Mouse (Mus musculus): ENCODE data around the gene Tnik. TPM values are rescaled to one million over a fixed set of nuclear protein-coding genes. Genes with fewer than 3 reads are reported as not detected.
A peak's percentile ranks its signal among the peaks of the same experiment; 100 is the strongest.

Tnik gene
- polyA plus RNA-seq, 1 experiment from 2014 or later, result 55.7 TPM

- Histone ChIP-seq H3K27ac (ENCODE audit: low read depth, low read length) (0 out of 2 replicates have a peak overlapping the region, but pooled peaks have one; percentile 21), H3K4me1 (ENCODE audit: control insufficient read depth, insufficient read depth, low read length) (peaks cover 8% of the 10 kb centered on the region), H3K9ac (ENCODE audit: low read length) (no peak overlapping the region), H3K9me3 (replicated peaks; ENCODE audit: control insufficient read depth, low read length) (no peaks in the 10 kb centered on the region), H3K4me3 (ENCODE audit: low read depth, low read length) (no peak overlapping the region), H3K27me3 (replicated peaks; ENCODE audit: control insufficient read depth, insufficient read depth, low read length) (no peaks in the 10 kb centered on the region), H3K4me2 (ENCODE audit: low read length) (no peak overlapping the region), H3K36me3 (ENCODE audit: control insufficient read depth, insufficient read depth, low read length) (no peaks in the 10 kb centered on the region)
- peak; percentile 79 for DNase-seq (ENCODE audit: low spot score)
- 32% methylated on average over 5 of the region's 5 CpGs for WGBS
- ATAC-seq, result peak; percentile 53; the same call in 1 of the 2 replicates
Observed at GRCm38 (mm10) chr3:28332316-28332715, 69.3 kb downstream of the Tnik start.

- peaks cover 8% of the 10 kb centered on the region for H3K4me1 ChIP-seq (ENCODE audit: control insufficient read depth, insufficient read depth, low read length)
- no peaks in the 10 kb centered on the region for H3K9me3 ChIP-seq (replicated peaks; ENCODE audit: control insufficient read depth, low read length)
- H3K9ac ChIP-seq (ENCODE audit: low read length), result no peak overlapping the region
- no peak overlapping the region for H3K4me3 ChIP-seq (ENCODE audit: low read depth, low read length)
- 69% methylated on average over 6 of the region's 6 CpGs for WGBS
- no peaks in the 10 kb centered on the region for H3K36me3 ChIP-seq (ENCODE audit: control insufficient read depth, insufficient read depth, low read length)
- H3K27me3 ChIP-seq (replicated peaks; ENCODE audit: control insufficient read depth, insufficient read depth, low read length), result no peaks in the 10 kb centered on the region
- H3K27ac ChIP-seq (ENCODE audit: low read depth, low read length), result peak overlapping the region; percentile 49; the same call in 1 of the 2 replicates
- ATAC-seq, result peak; percentile 33; the same call in 1 of the 2 replicates
- no peak for DNase-seq (ENCODE audit: low spot score)
- H3K4me2 ChIP-seq (ENCODE audit: low read length), result no peak overlapping the region
Observed at GRCm38 (mm10) chr3:28333869-28334268, 70.9 kb downstream of the Tnik start.

- Histone ChIP-seq H3K9me3 (replicated peaks; ENCODE audit: control insufficient read depth, low read length) (no peaks in the 10 kb centered on the region), H3K4me1 (ENCODE audit: control insufficient read depth, insufficient read depth, low read length) (peaks cover 8% of the 10 kb centered on the region), H3K4me3 (ENCODE audit: low read depth, low read length) (no peak overlapping the region), H3K4me2 (ENCODE audit: low read length) (no peak overlapping the region), H3K27me3 (replicated peaks; ENCODE audit: control insufficient read depth, insufficient read depth, low read length) (no peaks in the 10 kb centered on the region), H3K9ac (ENCODE audit: low read length) (no peak overlapping the region), H3K27ac (ENCODE audit: low read depth, low read length) (peak overlapping the region; percentile 49; the same call in 1 of the 2 replicates), H3K36me3 (ENCODE audit: control insufficient read depth, insufficient read depth, low read length) (no peaks in the 10 kb centered on the region)
- DNase-seq (ENCODE audit: low spot score) (peak; percentile 41), ATAC-seq (peak; percentile 70; the same call in 1 of the 2 replicates)
- WGBS, result 78% methylated on average over 1 of the region's 1 CpGs
Observed at GRCm38 (mm10) chr3:28334547-28334946, 71.5 kb downstream of the Tnik start.

GRCm38 (mm10) chr3:28340071-28340470 is 77.1 kb downstream of the Tnik start:
- H3K4me2 ChIP-seq (ENCODE audit: low read length), result no peak overlapping the region
- H3K4me1 ChIP-seq (ENCODE audit: control insufficient read depth, insufficient read depth, low read length), result peaks cover 6% of the 10 kb centered on the region; the same call in 1 of the 2 replicates
- 78% methylated on average over 8 of the region's 8 CpGs for WGBS
- H3K9me3 ChIP-seq (replicated peaks; ENCODE audit: control insufficient read depth, low read length), result no peaks in the 10 kb centered on the region
- H3K27ac ChIP-seq (ENCODE audit: low read depth, low read length), result no peak overlapping the region
- ATAC-seq, result no peak
- H3K4me3 ChIP-seq (ENCODE audit: low read depth, low read length), result no peak overlapping the region
- no peaks in the 10 kb centered on the region for H3K27me3 ChIP-seq (replicated peaks; ENCODE audit: control insufficient read depth, insufficient read depth, low read length)
- DNase-seq (ENCODE audit: low spot score), result no peak
- no peaks in the 10 kb centered on the region for H3K36me3 ChIP-seq (ENCODE audit: control insufficient read depth, insufficient read depth, low read length)
- no peak overlapping the region for H3K9ac ChIP-seq (ENCODE audit: low read length)

- H3K9me3 ChIP-seq (replicated peaks; ENCODE audit: control insufficient read depth, low read length), result no peaks in the 10 kb centered on the region
- H3K36me3 ChIP-seq (ENCODE audit: control insufficient read depth, insufficient read depth, low read length), result no peaks in the 10 kb centered on the region
- DNase-seq (ENCODE audit: low spot score) (no peak), ATAC-seq (no peak)
- peaks cover 11% of the 10 kb centered on the region for H3K4me1 ChIP-seq (ENCODE audit: control insufficient read depth, insufficient read depth, low read length)
- H3K9ac ChIP-seq (ENCODE audit: low read length), result no peak overlapping the region
- H3K4me3 ChIP-seq (ENCODE audit: low read depth, low read length), result no peak overlapping the region
- WGBS, result 85% methylated on average over 3 of the region's 3 CpGs
- no peak overlapping the region for H3K4me2 ChIP-seq (ENCODE audit: low read length)
- H3K27me3 ChIP-seq (replicated peaks; ENCODE audit: control insufficient read depth, insufficient read depth, low read length), result no peaks in the 10 kb centered on the region
- peak overlapping the region; percentile 44; the same call in 1 of the 2 replicates for H3K27ac ChIP-seq (ENCODE audit: low read depth, low read length)
Observed at GRCm38 (mm10) chr3:28343204-28343603, 80.2 kb downstream of the Tnik start.

- no peak overlapping the region for H3K27ac ChIP-seq (ENCODE audit: low read depth, low read length)
- no peaks in the 10 kb centered on the region for H3K36me3 ChIP-seq (ENCODE audit: control insufficient read depth, insufficient read depth, low read length)
- H3K27me3 ChIP-seq (replicated peaks; ENCODE audit: control insufficient read depth, insufficient read depth, low read length), result no peaks in the 10 kb centered on the region
- DNase-seq (ENCODE audit: low spot score), result peak; percentile 57
- H3K4me3 ChIP-seq (ENCODE audit: low read depth, low read length), result no peak overlapping the region
- WGBS, result 86% methylated on average over 2 of the region's 2 CpGs
- H3K9me3 ChIP-seq (replicated peaks; ENCODE audit: control insufficient read depth, low read length), result no peaks in the 10 kb centered on the region
- no peak overlapping the region for H3K4me2 ChIP-seq (ENCODE audit: low read length)
- peaks cover 11% of the 10 kb centered on the region for H3K4me1 ChIP-seq (ENCODE audit: control insufficient read depth, insufficient read depth, low read length)
- ATAC-seq, result no peak
- no peak overlapping the region for H3K9ac ChIP-seq (ENCODE audit: low read length)
Observed at GRCm38 (mm10) chr3:28343661-28344060, 80.6 kb downstream of the Tnik start.

GRCm38 (mm10) chr3:28345446-28345845 is 82.4 kb downstream of the Tnik start:
- Histone ChIP-seq H3K4me2 (ENCODE audit: low read length) (no peak overlapping the region), H3K27ac (ENCODE audit: low read depth, low read length) (peak overlapping the region; percentile 50), H3K4me3 (ENCODE audit: low read depth, low read length) (no peak overlapping the region), H3K9ac (ENCODE audit: low read length) (no peak overlapping the region), H3K4me1 (ENCODE audit: control insufficient read depth, insufficient read depth, low read length) (peaks cover 11% of the 10 kb centered on the region), H3K36me3 (ENCODE audit: control insufficient read depth, insufficient read depth, low read length) (no peaks in the 10 kb centered on the region), H3K9me3 (replicated peaks; ENCODE audit: control insufficient read depth, low read length) (no peaks in the 10 kb centered on the region), H3K27me3 (replicated peaks; ENCODE audit: control insufficient read depth, insufficient read depth, low read length) (no peaks in the 10 kb centered on the region)
- ATAC-seq, result peak; percentile 71
- peak; percentile 70 for DNase-seq (ENCODE audit: low spot score)
- WGBS, result 62% methylated on average over 1 of the region's 1 CpGs

- no peak overlapping the region for H3K4me3 ChIP-seq (ENCODE audit: low read depth, low read length)
- H3K27ac ChIP-seq (ENCODE audit: low read depth, low read length), result peak overlapping the region; percentile 50
- no peaks in the 10 kb centered on the region for H3K9me3 ChIP-seq (replicated peaks; ENCODE audit: control insufficient read depth, low read length)
- no peak overlapping the region for H3K4me2 ChIP-seq (ENCODE audit: low read length)
- no peaks in the 10 kb centered on the region for H3K36me3 ChIP-seq (ENCODE audit: control insufficient read depth, insufficient read depth, low read length)
- no peaks in the 10 kb centered on the region for H3K27me3 ChIP-seq (replicated peaks; ENCODE audit: control insufficient read depth, insufficient read depth, low read length)
- H3K9ac ChIP-seq (ENCODE audit: low read length), result no peak overlapping the region
- ATAC-seq (peak; percentile 54; the same call in 1 of the 2 replicates), DNase-seq (ENCODE audit: low spot score) (peak; percentile 67)
- H3K4me1 ChIP-seq (ENCODE audit: control insufficient read depth, insufficient read depth, low read length), result peaks cover 11% of the 10 kb centered on the region
- 73% methylated on average over 1 of the region's 1 CpGs for WGBS
Observed at GRCm38 (mm10) chr3:28345961-28346360, 82.9 kb downstream of the Tnik start.

- Histone ChIP-seq H3K4me3 (ENCODE audit: low read depth, low read length) (no peak overlapping the region), H3K9ac (ENCODE audit: low read length) (no peak overlapping the region), H3K36me3 (ENCODE audit: control insufficient read depth, insufficient read depth, low read length) (no peaks in the 10 kb centered on the region), H3K4me2 (ENCODE audit: low read length) (no peak overlapping the region), H3K27ac (ENCODE audit: low read depth, low read length) (peak overlapping the region; percentile 50; the same call in 1 of the 2 replicates), H3K4me1 (ENCODE audit: control insufficient read depth, insufficient read depth, low read length) (peaks cover 11% of the 10 kb centered on the region), H3K27me3 (replicated peaks; ENCODE audit: control insufficient read depth, insufficient read depth, low read length) (no peaks in the 10 kb centered on the region), H3K9me3 (replicated peaks; ENCODE audit: control insufficient read depth, low read length) (no peaks in the 10 kb centered on the region)
- ATAC-seq (no peak), DNase-seq (ENCODE audit: low spot score) (no peak)
- WGBS, result 80% methylated on average over 4 of the region's 4 CpGs
Observed at GRCm38 (mm10) chr3:28346476-28346875, 83.5 kb downstream of the Tnik start.
